ENCODE assay signal across 8 mouse cellular contexts in genomic region chr13:63627894-63628287, GRCm38 (mm10). TPM values are rescaled to one million over a fixed set of nuclear protein-coding genes. Genes with fewer than 3 reads are reported as not detected.
DNase-seq lines count a peak whose midpoint lies in the region; ATAC-seq lines count a peak whose summit lies in the region.
"Had no signal": no experiment of that assay in that cellular context is flagged by ENCODE, and none has a peak within 500 bp of the region (broad histone marks: within the 10 kb centered on the region; RNA-seq: fewer than 3 reads in every experiment).

No protein-coding gene starts in this region.

- H3K4me2 ChIP-seq in embryonic facial prominence, embryonic 13.5 days: peak overlapping the region; percentile 51
- peak overlapping the region; percentile 41 for H3K4me2 ChIP-seq in hindbrain, embryonic 14.5 days (replicated peaks)
- peak overlapping the region; percentile 50 for H3K4me2 ChIP-seq in midbrain, embryonic 13.5 days (replicated peaks)
- H3K4me2 ChIP-seq: heart, embryonic 12.5 days had no signal

- H3K9ac ChIP-seq in embryonic facial prominence, embryonic 13.5 days: no peak overlapping the region
- H3K9ac ChIP-seq in hindbrain, embryonic 14.5 days: no peak overlapping the region
- H3K9ac ChIP-seq in midbrain, embryonic 13.5 days (replicated peaks): no peak overlapping the region
- H3K9ac ChIP-seq: heart, embryonic 12.5 days had no signal

- no peak for DNase-seq in embryonic facial prominence, embryonic 10.5 days (ENCODE audit: low spot score)
- DNase-seq in hindbrain, embryonic 14.5 days (ENCODE audit: low spot score): no peak
- no peak for DNase-seq in heart, adult 18-20 months
- no peak for DNase-seq in frontal cortex, postnatal 14 days (ENCODE audit: low spot score in 2 of 2)
- no peak for DNase-seq in ovary, postnatal 36 days (ENCODE audit: low spot score)

- H3K27ac ChIP-seq in embryonic facial prominence, embryonic 10.5 days (replicated peaks): no peak overlapping the region
- H3K27ac ChIP-seq in embryonic facial prominence, embryonic 13.5 days: 0 out of 2 replicates have a peak overlapping the region, but pooled peaks have one; percentile 9
- peak overlapping the region; percentile 40; the same call in 1 of the 2 replicates for H3K27ac ChIP-seq in hindbrain, embryonic 14.5 days
- H3K27ac ChIP-seq in midbrain, embryonic 13.5 days: peak overlapping the region; percentile 67

- H3K9me3 ChIP-seq in embryonic facial prominence, embryonic 10.5 days: no peaks in the 10 kb centered on the region
- no peaks in the 10 kb centered on the region for H3K9me3 ChIP-seq in embryonic facial prominence, embryonic 13.5 days
- no peaks in the 10 kb centered on the region for H3K9me3 ChIP-seq in hindbrain, embryonic 14.5 days (ENCODE audit: control insufficient read depth, low read length)
- H3K9me3 ChIP-seq in midbrain, embryonic 13.5 days: no peaks in the 10 kb centered on the region
- H3K9me3 ChIP-seq: heart, embryonic 12.5 days had no signal

- H3K4me1 ChIP-seq in embryonic facial prominence, embryonic 10.5 days: peaks cover 21% of the 10 kb centered on the region
- peaks cover 4% of the 10 kb centered on the region; the same call in 1 of the 2 replicates for H3K4me1 ChIP-seq in embryonic facial prominence, embryonic 13.5 days
- H3K4me1 ChIP-seq in hindbrain, embryonic 14.5 days (replicated peaks; ENCODE audit: control insufficient read depth, insufficient read depth, low read length): 0 out of 2 replicates have a peak, but pooled peaks cover 4% of the 10 kb centered on the region
- H3K4me1 ChIP-seq in midbrain, embryonic 13.5 days (replicated peaks): peaks cover 11% of the 10 kb centered on the region
- H3K4me1 ChIP-seq: heart, embryonic 12.5 days had no signal

- H3K27me3 ChIP-seq in embryonic facial prominence, embryonic 10.5 days (replicated peaks; ENCODE audit: low read depth, poor library complexity, severe bottlenecking): no peaks in the 10 kb centered on the region
- no peaks in the 10 kb centered on the region for H3K27me3 ChIP-seq in embryonic facial prominence, embryonic 13.5 days
- H3K27me3 ChIP-seq in hindbrain, embryonic 14.5 days (ENCODE audit: control insufficient read depth, insufficient read depth, low read length): no peaks in the 10 kb centered on the region; the same call in 1 of the 2 replicates
- H3K27me3 ChIP-seq in midbrain, embryonic 13.5 days: peaks cover 60% of the 10 kb centered on the region
- H3K27me3 ChIP-seq: heart, embryonic 12.5 days had no signal

- no peaks in the 10 kb centered on the region for H3K36me3 ChIP-seq in embryonic facial prominence, embryonic 10.5 days (replicated peaks)
- H3K36me3 ChIP-seq in embryonic facial prominence, embryonic 13.5 days: no peaks in the 10 kb centered on the region
- no peaks in the 10 kb centered on the region for H3K36me3 ChIP-seq in hindbrain, embryonic 14.5 days (replicated peaks; ENCODE audit: control insufficient read depth, insufficient read depth)
- H3K36me3 ChIP-seq in midbrain, embryonic 13.5 days: no peaks in the 10 kb centered on the region
- H3K36me3 ChIP-seq: heart, embryonic 12.5 days had no signal

- WGBS in embryonic facial prominence, embryonic 10.5 days: 95% methylated on average over 4 of the region's 4 CpGs
- 95% methylated on average over 4 of the region's 4 CpGs for WGBS in embryonic facial prominence, embryonic 13.5 days
- WGBS in hindbrain, embryonic 14.5 days: 85% methylated on average over 4 of the region's 4 CpGs
- WGBS in midbrain, embryonic 13.5 days: 70% methylated on average over 4 of the region's 4 CpGs

- 0 out of 2 replicates have a peak overlapping the region, but pooled peaks have one; percentile 11 for H3K4me3 ChIP-seq in embryonic facial prominence, embryonic 10.5 days
- peak overlapping the region; percentile 25; the same call in 1 of the 2 replicates for H3K4me3 ChIP-seq in embryonic facial prominence, embryonic 13.5 days
- H3K4me3 ChIP-seq in hindbrain, embryonic 14.5 days (replicated peaks; ENCODE audit: low read length): peak overlapping the region; percentile 18; the same call in 1 of the 2 replicates
- peak overlapping the region; percentile 24 for H3K4me3 ChIP-seq in midbrain, embryonic 13.5 days (replicated peaks)
- H3K4me3 ChIP-seq: heart, embryonic 12.5 days had no signal

- ATAC-seq in embryonic facial prominence, embryonic 13.5 days (ENCODE audit: insufficient number of reproducible peaks, insufficient read depth, low FRiP score, low TSS enrichment, low read depth): no peak
- no peak for ATAC-seq in hindbrain, embryonic 14.5 days (ENCODE audit: low FRiP score)
- peak; percentile 43; the same call in 1 of the 2 replicates for ATAC-seq in midbrain, embryonic 13.5 days

RNA-seq across cellular contexts. Expression of gene Ptch1, which starts 54.5 kb away (rescaled TPM):
- 33.0 and 33.5 TPM in 2 replicates for polyA plus RNA-seq in embryonic facial prominence, embryonic 10.5 days (2016; fragmentation: Nextera tagmentation; extraction: Ambion mirVana)
- 30.6 and 30.8 TPM in 2 replicates for polyA plus RNA-seq in embryonic facial prominence, embryonic 13.5 days (2015; fragmentation: Nextera tagmentation; extraction: Ambion mirVana)
- polyA plus RNA-seq in hindbrain, embryonic 14.5 days (2014; fragmentation: Nextera tagmentation; extraction: Ambion mirVana): 22.7 and 24.2 TPM in 2 replicates
- polyA plus RNA-seq in midbrain, embryonic 13.5 days (2015; fragmentation: Nextera tagmentation; extraction: Ambion mirVana): 16.0 and 17.8 TPM in 2 replicates
- 10 to 100 TPM in 1 of 2 experiments, 1 to 10 TPM in 1; 9.8 to 10.1 TPM for total RNA-seq in heart, adult 18-20 months (2021)
